Mouse (Mus musculus) small intestine, adult 2 months (tissue): ENCODE data around the gene Rdx. TPM values are rescaled to one million over a fixed set of nuclear protein-coding genes. Genes with fewer than 3 reads are reported as not detected.

Experiments
- H3K27ac ChIP-seq: fragments of 200-500 bp; 2 replicates; pipeline ENCODE4 v1.5.1; 2012; ENCODE audit warnings: low read depth, low read length, control low read depth, inconsistent platforms; ENCODE audit not compliant: insufficient read depth
- H3K27me3 ChIP-seq: fragments of 200-500 bp; 2 replicates; pipeline ENCODE4 v1.6.1; 2012; ENCODE audit warnings: mild to moderate bottlenecking, moderate library complexity, low read length, inconsistent platforms; ENCODE audit not compliant: control insufficient read depth, insufficient read depth
- H3K36me3 ChIP-seq: fragments of 200-500 bp; 2 replicates; pipeline ENCODE4 v1.6.1; 2012; ENCODE audit warnings: mild to moderate bottlenecking, low read length, control low read depth, inconsistent platforms; ENCODE audit not compliant: control insufficient read depth, insufficient read depth
- H3K4me1 ChIP-seq: fragments of 200-500 bp; 2 replicates; pipeline ENCODE4 v1.6.1; 2012; ENCODE audit warnings: low read length, inconsistent platforms, mixed read lengths; ENCODE audit not compliant: control insufficient read depth, insufficient read depth, insufficient read length
- H3K4me3 ChIP-seq: fragments of 200-500 bp; 2 replicates; pipeline ENCODE4 v1.5.1; 2012; ENCODE audit warnings: low read depth, mild to moderate bottlenecking, control low read depth, inconsistent platforms, low read length, moderate library complexity
- CTCF ChIP-seq: fragments of 200-500 bp; IDR thresholded peaks from 2 replicates; pipeline ENCODE4 v1.5.1; 2012; ENCODE audit warnings: low read depth, mild to moderate bottlenecking, control low read depth, inconsistent platforms, low read length, moderate library complexity, mixed read lengths; ENCODE audit not compliant: insufficient replicate concordance, insufficient read length; ENCODE audit errors: extremely low read depth
- POLR2A ChIP-seq: fragments of 200-500 bp; IDR thresholded peaks from 2 replicates; pipeline ENCODE4 v1.6.1; 2012; ENCODE audit warnings: low read depth, mild to moderate bottlenecking, control low read depth, inconsistent platforms, low read length, moderate library complexity
- WGBS: fragments of 180-500 bp; shearing (Covaris S2); methylation state at CpG from one replicate; pipeline ENCODE4 v1.1.7; 2018; 5-methylcytosine and 5-hydroxymethylcytosine counted together
- polyA plus RNA-seq: library from polyadenylated mRNA; depleted of rRNA; stranded (reverse); fragments of >200 nt; gene quantifications from 2 replicates; pipeline ENCODE4 v1.2.3, GENCODE M21; 2012; rRNA removed

Gene Rdx
- polyA plus RNA-seq, 1 experiment, result 1.4 TPM

DNA sequence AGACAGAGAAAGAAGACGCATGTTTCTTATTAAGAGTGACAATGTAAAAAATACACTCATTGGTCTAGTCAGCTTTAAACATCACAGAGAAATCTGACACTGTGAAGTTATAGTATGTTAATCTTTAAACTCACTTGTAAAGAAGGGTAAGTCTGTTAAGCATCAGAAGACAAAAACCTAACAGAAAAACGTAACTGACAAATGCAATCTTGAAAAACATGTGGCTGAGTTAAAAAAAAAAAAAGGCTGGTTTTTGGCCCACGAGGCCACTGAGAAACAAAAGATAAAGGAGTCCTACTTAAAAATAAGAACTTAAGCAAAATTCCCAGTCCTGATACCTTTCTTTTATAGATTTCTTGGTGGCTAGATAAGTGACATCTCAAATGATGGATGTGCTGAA is 63.8 kb downstream of the Rdx start:
- TF ChIP-seq POLR2A (no peak), CTCF (no peak)
- Histone ChIP-seq H3K4me3 (no peak overlapping the region), H3K36me3 (no peaks in the 10 kb centered on the region; the same call in 1 of the 2 replicates), H3K27ac (no peak overlapping the region), H3K4me1 (no peaks in the 10 kb centered on the region), H3K27me3 (peaks cover 6% of the 10 kb centered on the region; the same call in 1 of the 2 replicates)
- 75% methylated on average over 3 of the region's 3 CpGs for WGBS

GRCm38 (mm10) chr9:52113091-52113490 is 66.1 kb downstream of the Rdx start:
- whole genome bisulfite sequencing, result 88% methylated on average over 5 of the region's 5 CpGs
- Histone ChIP-seq H3K4me3 (no peak overlapping the region), H3K27me3 (0 out of 2 replicates have a peak, but pooled peaks cover 2% of the 10 kb centered on the region), H3K27ac (no peak overlapping the region), H3K36me3 (no peaks in the 10 kb centered on the region; the same call in 1 of the 2 replicates), H3K4me1 (no peaks in the 10 kb centered on the region)
- no peak for TF ChIP-seq POLR2A
- TF ChIP-seq CTCF, result no peak

DNA sequence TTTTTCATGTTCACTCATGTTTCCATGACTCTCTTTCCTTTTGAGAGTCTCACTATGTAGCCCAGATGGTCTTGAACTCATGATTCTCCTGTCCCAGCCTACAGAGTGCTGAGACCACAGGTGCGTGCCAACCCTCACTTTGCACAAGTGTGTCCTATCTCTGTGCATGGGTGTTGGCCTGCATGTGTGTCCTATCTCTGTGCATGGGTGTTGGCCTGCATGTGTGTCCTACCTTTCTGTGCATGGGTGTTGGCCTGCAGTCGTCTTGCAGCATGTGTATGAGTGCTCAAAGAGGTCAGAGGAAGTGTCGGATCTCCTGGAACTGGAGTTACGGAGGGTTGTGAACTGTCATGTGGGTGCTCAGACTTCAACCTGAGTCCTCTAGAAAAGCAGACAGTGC is 72.2 kb downstream of the Rdx start:
- H3K27me3 ChIP-seq, result no peaks in the 10 kb centered on the region
- no peaks in the 10 kb centered on the region; the same call in 1 of the 2 replicates for H3K36me3 ChIP-seq
- no peak overlapping the region for H3K4me3 ChIP-seq
- no peak overlapping the region for H3K27ac ChIP-seq
- H3K4me1 ChIP-seq, result no peaks in the 10 kb centered on the region
- 84% methylated on average over 4 of the region's 4 CpGs for WGBS
- TF ChIP-seq POLR2A (no peak), CTCF (no peak)

DNA sequence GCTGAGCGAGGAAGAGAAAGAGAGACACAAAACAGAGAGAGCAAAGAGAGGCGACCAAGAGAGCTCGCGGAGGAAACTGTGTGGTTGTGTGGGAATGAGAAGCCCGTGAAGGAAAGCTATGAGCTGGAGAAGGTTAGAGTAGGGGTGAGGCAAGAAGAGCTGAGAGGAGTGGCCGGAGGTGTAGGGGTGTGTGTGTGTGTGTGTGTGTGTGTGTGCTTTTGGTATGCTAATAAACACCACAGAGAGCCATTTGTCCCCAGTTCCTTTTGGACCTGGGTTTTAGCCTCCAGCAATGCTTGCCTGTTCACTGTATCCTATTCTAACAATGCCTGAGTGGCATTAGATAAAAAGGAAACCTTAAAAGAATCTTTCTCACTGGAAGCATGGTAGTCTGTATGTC is 78.3 kb downstream of the Rdx start:
- TF ChIP-seq POLR2A (no peak), CTCF (no peak)
- Histone ChIP-seq H3K4me1 (no peaks in the 10 kb centered on the region), H3K27me3 (no peaks in the 10 kb centered on the region), H3K36me3 (no peaks in the 10 kb centered on the region), H3K27ac (no peak overlapping the region), H3K4me3 (no peak overlapping the region)
- 90% methylated on average over 6 of the region's 6 CpGs for WGBS

GRCm38 (mm10) chr9:52130348-52130747 is 83.4 kb downstream of the Rdx start:
- WGBS, result 59% methylated on average over 4 of the region's 4 CpGs
- TF ChIP-seq CTCF (no peak), POLR2A (no peak)
- no peaks in the 10 kb centered on the region for H3K36me3 ChIP-seq

DNA sequence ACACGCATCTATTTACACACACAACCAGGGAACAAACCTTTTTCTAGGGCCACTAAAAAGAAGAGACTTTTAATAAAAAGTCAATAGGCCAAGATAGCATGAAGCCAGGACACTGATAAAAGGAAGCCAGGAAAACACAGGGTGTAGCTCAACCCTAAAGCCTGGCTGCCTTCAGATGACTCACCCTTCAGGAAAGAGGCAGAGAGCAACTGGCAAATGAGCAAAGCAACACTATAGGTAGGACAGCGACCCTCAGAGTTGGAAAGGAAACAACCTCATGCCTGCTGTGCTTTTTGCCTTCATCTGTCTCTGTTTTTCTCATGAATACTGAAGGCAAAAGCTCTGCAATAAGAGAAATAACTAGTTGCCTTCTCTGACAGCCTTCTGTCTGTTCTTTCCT is 85.8 kb downstream of the Rdx start:
- no peaks in the 10 kb centered on the region for H3K27me3 ChIP-seq
- no peaks in the 10 kb centered on the region for H3K36me3 ChIP-seq
- TF ChIP-seq POLR2A, result no peak
- TF ChIP-seq CTCF, result no peak
- H3K4me3 ChIP-seq, result no peak overlapping the region
- whole genome bisulfite sequencing, result 51% methylated on average over 2 of the region's 2 CpGs
- no peaks in the 10 kb centered on the region for H3K4me1 ChIP-seq
- H3K27ac ChIP-seq, result no peak overlapping the region

More at GRCm38 (mm10) chr9:52130348-52130747, 83.4 kb downstream of the Rdx start:
- no peak overlapping the region for H3K4me3 ChIP-seq
- H3K27me3 ChIP-seq, result no peaks in the 10 kb centered on the region
- no peaks in the 10 kb centered on the region for H3K4me1 ChIP-seq
- H3K27ac ChIP-seq, result no peak overlapping the region

Other genes starting within 250 kb of the Rdx start
- 54.9 and 91.5 TPM in 2 replicates for gene Fdx1, start 83.6 kb upstream of the Rdx start, polyA plus RNA-seq
- 0.20 and 0.24 TPM in 2 replicates for gene Zc3h12c, start 121.4 kb downstream of the Rdx start, polyA plus RNA-seq